ENCODE assay signal across 14 mouse cellular contexts in genomic region chr8:120000461-120000860, GRCm38 (mm10). TPM values are rescaled to one million over a fixed set of nuclear protein-coding genes. Genes with fewer than 3 reads are reported as not detected.
DNase-seq lines count a peak whose midpoint lies in the region; ATAC-seq and TF ChIP-seq lines count a peak whose summit lies in the region.
"Had no signal": no experiment of that assay in that cellular context is flagged by ENCODE, and none has a peak within 500 bp of the region (broad histone marks: within the 10 kb centered on the region; RNA-seq: fewer than 3 reads in every experiment).

No protein-coding gene starts in this region.

- H3K9me3 ChIP-seq in lung, embryonic 14.5 days (ENCODE audit: low read depth, low read length), result no peaks in the 10 kb centered on the region
- no peaks in the 10 kb centered on the region for H3K9me3 ChIP-seq in embryonic facial prominence, embryonic 10.5 days
- no peaks in the 10 kb centered on the region for H3K9me3 ChIP-seq in heart, embryonic 10.5 days

- peak; percentile 38 for DNase-seq in lung, embryonic 14.5 days
- no peak for DNase-seq in lung, adult 2 months
- DNase-seq in embryonic facial prominence, embryonic 10.5 days (ENCODE audit: low spot score), result no peak
- DNase-seq in heart, embryonic 10.5 days (ENCODE audit: low spot score), result no peak
- peak; percentile 59 for DNase-seq in lung, postnatal 10 days
- DNase-seq in layer of hippocampus, adult 18-20 months (ENCODE audit: low spot score in 2 of 2), result no peak
- DNase-seq in urinary bladder, adult 2 months (ENCODE audit: low spot score), result no peak
- no peak for DNase-seq in thymus, postnatal 4 days
- DNase-seq: cerebellum, postnatal 36 days; kidney, postnatal 25 days had no signal

- no peak for TF ChIP-seq CTCF in lung, embryonic 14.5 days (IDR thresholded peaks at IDR 0.05; ENCODE audit: low read depth)
- TF ChIP-seq CTCF in lung, adult 2 months (IDR thresholded peaks at IDR 0.05; ENCODE audit: insufficient read depth, low read length), result no peak

- no peak for TF ChIP-seq POLR2A in lung, adult 2 months (IDR thresholded peaks at IDR 0.05; ENCODE audit: borderline replicate concordance, extremely low read depth, low read depth, low read length)

- 15% methylated on average over 8 of the region's 8 CpGs for WGBS in lung, embryonic 14.5 days
- 28% methylated on average over 8 of the region's 8 CpGs for WGBS in lung, adult 2 months
- WGBS in embryonic facial prominence, embryonic 10.5 days, result 72% methylated on average over 8 of the region's 8 CpGs
- 46% methylated on average over 8 of the region's 8 CpGs for WGBS in heart, embryonic 10.5 days

- H3K4me3 ChIP-seq in lung, embryonic 14.5 days (ENCODE audit: low read depth, low read length), result no peak overlapping the region
- H3K4me3 ChIP-seq in lung, adult 2 months (replicated peaks; ENCODE audit: extremely low read depth, low read depth, low read length), result no peak overlapping the region
- no peak overlapping the region for H3K4me3 ChIP-seq in embryonic facial prominence, embryonic 10.5 days
- H3K4me3 ChIP-seq in heart, embryonic 10.5 days, result no peak overlapping the region
- H3K4me3 ChIP-seq: myocyte had no signal

- H3K27me3 ChIP-seq in lung, embryonic 14.5 days (ENCODE audit: insufficient read depth, low read length), result no peaks in the 10 kb centered on the region
- H3K27me3 ChIP-seq in embryonic facial prominence, embryonic 10.5 days (replicated peaks; ENCODE audit: low read depth, poor library complexity, severe bottlenecking), result no peaks in the 10 kb centered on the region; the same call in 1 of the 2 replicates
- H3K27me3 ChIP-seq in heart, embryonic 10.5 days (ENCODE audit: insufficient read depth, poor library complexity, severe bottlenecking), result peaks cover 8% of the 10 kb centered on the region

- no peaks in the 10 kb centered on the region for H3K36me3 ChIP-seq in lung, embryonic 14.5 days (ENCODE audit: insufficient read depth)
- no peaks in the 10 kb centered on the region for H3K36me3 ChIP-seq in embryonic facial prominence, embryonic 10.5 days (replicated peaks)
- H3K36me3 ChIP-seq in heart, embryonic 10.5 days, result no peaks in the 10 kb centered on the region

- 0 out of 2 replicates have a peak overlapping the region, but pooled peaks have one; percentile 16 for H3K27ac ChIP-seq in lung, embryonic 14.5 days (ENCODE audit: low read depth)
- peak overlapping the region; percentile 36; the same call in 1 of the 2 replicates for H3K27ac ChIP-seq in embryonic facial prominence, embryonic 10.5 days (replicated peaks)
- 0 out of 2 replicates have a peak overlapping the region, but pooled peaks have one; percentile 47 for H3K27ac ChIP-seq in heart, embryonic 10.5 days
- H3K27ac ChIP-seq: macrophage had no signal

- H3K4me2 ChIP-seq in lung, embryonic 14.5 days, result no peak overlapping the region

- H3K9ac ChIP-seq in lung, embryonic 14.5 days, result no peak overlapping the region

- no peak for ATAC-seq in lung, embryonic 14.5 days (ENCODE audit: insufficient read depth)
- ATAC-seq: hindbrain, embryonic 16.5 days had no signal

- H3K4me1 ChIP-seq in lung, embryonic 14.5 days (ENCODE audit: insufficient read depth), result 0 out of 2 replicates have a peak, but pooled peaks cover 11% of the 10 kb centered on the region
- peaks cover 2% of the 10 kb centered on the region; the same call in 1 of the 2 replicates for H3K4me1 ChIP-seq in lung, adult 2 months (ENCODE audit: control insufficient read depth, insufficient read depth, low read length)
- H3K4me1 ChIP-seq in embryonic facial prominence, embryonic 10.5 days, result peaks cover 66% of the 10 kb centered on the region
- H3K4me1 ChIP-seq in heart, embryonic 10.5 days, result peaks cover 44% of the 10 kb centered on the region

RNA-seq across cellular contexts. Expression of gene Crispld2, which starts 8.2 kb away (rescaled TPM):
- polyA plus RNA-seq in lung, embryonic 14.5 days (2014; fragmentation: Nextera tagmentation; extraction: Ambion mirVana), result 4.4 and 4.9 TPM in 2 replicates
- polyA plus RNA-seq in lung, adult 2 months (2012; rRNA removed), result 66.9 and 71.0 TPM in 2 replicates
- 6.1 and 6.5 TPM in 2 replicates for polyA plus RNA-seq in embryonic facial prominence, embryonic 10.5 days (2016; fragmentation: Nextera tagmentation; extraction: Ambion mirVana)
- 3.2 and 9.7 TPM in 2 replicates for polyA plus RNA-seq in heart, embryonic 10.5 days (2016; fragmentation: Nextera tagmentation; extraction: Ambion mirVana)
- 1 to 10 TPM; 1.3 to 2.6 TPM for total RNA-seq in layer of hippocampus, adult 18-20 months (2021)
- 152 and 193 TPM in 2 replicates for polyA plus RNA-seq in urinary bladder, adult 2 months (2012; rRNA removed)
- total RNA-seq: CH12.LX had no signal

Comparison
In these comparisons a context has a peak if more than half of its experiments do, and no peak if none do; other contexts are left out.
1. DNase-seq: peak in lung, embryonic 14.5 days (single experiment) and lung, postnatal 10 days (single experiment); none in lung, adult 2 months (single experiment), embryonic facial prominence, embryonic 10.5 days (single experiment), heart, embryonic 10.5 days (single experiment), layer of hippocampus, adult 18-20 months (0 of 2), urinary bladder, adult 2 months (single experiment) and thymus, postnatal 4 days (single experiment).
2. Peak in every context shown above with its lines, with median percentiles within 50 percentile points of each other: H3K27ac ChIP-seq.